Mouse (Mus musculus): ENCODE results near the gene Gramd4. TPM values are rescaled to one million over a fixed set of nuclear protein-coding genes. Genes with fewer than 3 reads are reported as not detected.
A peak's percentile ranks its signal among the peaks of the same experiment; 100 is the strongest.
"Not testable (repeated sequence)": the region's sequence is repeated elsewhere in the genome, so short reads cannot be mapped to it uniquely, and the experiment has no call there.

Gene Gramd4
- total RNA-seq, 2 experiments from 2014 or later, result 30.4 to 34.7 TPM

GRCm38 (mm10) chr15:86134941-86135783, 77.7 kb downstream of the Gramd4 start:
- intact Hi-C loops (cut with DNase I), result loop anchor here (2.0 to 10.0 kb wide), 3 partner anchors 80 to 420 kb away; no protein-coding TSS in a partner anchor
- DNase-seq (ENCODE audit: low spot score), result peak; percentile 62

DNA sequence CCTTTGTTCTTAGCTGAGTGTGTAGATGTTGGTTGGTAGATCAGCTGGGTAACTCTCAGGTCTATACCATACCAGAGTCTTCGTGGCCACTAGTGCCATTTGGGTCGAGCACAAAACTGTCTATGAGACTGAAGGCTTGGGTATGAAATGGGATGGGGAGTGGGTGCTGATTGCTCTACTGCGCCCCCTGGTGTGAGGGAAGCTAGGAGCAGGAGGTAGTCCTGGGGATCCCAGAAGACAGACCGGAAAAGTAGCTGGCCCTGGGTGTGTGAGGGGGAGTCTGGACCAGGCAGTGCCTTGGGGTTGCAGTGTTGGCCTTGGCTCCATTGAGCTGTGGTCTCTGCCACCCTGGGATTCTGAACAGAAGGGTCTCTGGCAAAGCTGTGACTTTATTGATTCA, 80.1 kb downstream of the Gramd4 start:
- intact Hi-C loops (cut with DNase I), result loop anchor here (10.0 kb wide), 1 partner anchor 423 kb away; no protein-coding TSS in a partner anchor
- no peak for DNase-seq (ENCODE audit: low spot score)

DNA sequence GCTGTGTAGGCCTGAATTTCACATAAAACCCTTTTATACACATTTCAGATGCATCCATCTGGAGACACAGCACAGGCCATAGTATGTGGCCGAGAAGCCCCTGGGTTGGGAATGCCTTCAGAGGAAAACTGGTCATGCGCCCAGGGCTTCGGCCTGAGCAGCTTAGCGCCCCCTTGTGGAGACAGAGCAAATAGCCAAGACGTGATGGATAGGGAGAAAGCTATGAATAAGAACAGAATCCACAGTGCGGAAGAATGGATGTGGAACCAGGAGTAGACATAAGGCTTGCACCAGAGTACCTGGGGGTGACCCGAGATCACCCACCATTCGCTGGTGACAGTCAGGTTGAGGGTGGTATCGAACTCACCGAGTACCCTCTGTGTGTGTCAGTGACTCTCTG, 82.8 kb downstream of the Gramd4 start:
- intact Hi-C loops (cut with DNase I), result loop anchor here (5.0 kb wide), 2 partner anchors 42 to 92 kb away; no protein-coding TSS in a partner anchor
- DNase-seq (ENCODE audit: low spot score), result no peak

DNA sequence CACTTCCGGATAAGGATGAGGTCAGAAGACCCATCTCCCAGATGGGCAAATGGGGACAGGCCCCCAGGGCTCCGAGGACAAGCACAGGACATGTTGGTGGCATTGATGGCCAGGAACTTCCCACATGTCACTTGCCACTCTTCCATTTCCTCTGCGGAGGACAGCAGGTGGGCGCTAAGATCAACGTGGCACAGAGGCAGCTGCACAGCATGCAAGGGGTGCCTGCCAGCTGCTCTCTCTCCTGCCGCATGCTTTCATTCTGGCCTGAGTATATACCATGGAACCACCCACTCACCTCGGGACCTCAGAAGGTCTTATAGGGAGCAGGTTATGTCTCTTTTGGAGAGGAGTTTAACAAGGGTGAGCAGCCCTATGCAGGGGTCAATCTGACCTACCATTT, 87.1 kb downstream of the Gramd4 start:
- intact Hi-C loops (cut with DNase I), result loop anchor here (5.0 kb wide), 2 partner anchors 38 to 88 kb away; no protein-coding TSS in a partner anchor
- DNase-seq (ENCODE audit: low spot score), result no peak

DNA sequence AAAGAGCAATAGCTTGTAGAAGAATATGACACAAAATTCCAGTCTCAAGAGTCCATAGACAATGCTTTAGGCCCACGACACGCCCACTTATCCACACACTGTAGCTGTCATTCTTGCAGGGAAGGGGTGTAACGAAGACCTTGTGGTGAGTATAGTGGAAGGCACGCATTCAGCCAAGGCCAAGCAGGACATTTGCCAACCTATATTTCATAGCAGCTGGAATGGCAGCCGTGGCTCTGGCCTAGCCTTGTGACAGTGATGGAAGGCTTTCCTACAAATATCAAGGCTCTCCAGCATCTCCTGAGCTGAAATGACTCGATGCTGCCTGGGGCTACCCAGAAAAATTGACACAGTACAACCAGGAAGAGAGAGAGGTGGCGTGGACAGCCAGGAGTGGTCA, 87.6 kb downstream of the Gramd4 start:
- no peak for DNase-seq (ENCODE audit: low spot score)

GRCm38 (mm10) chr15:86146922-86147321, 89.4 kb downstream of the Gramd4 start:
- intact Hi-C loops (cut with DNase I), result no loop called here
- DNase-seq (ENCODE audit: low spot score), result no peak

More for the DNA sequence above, 87.6 kb downstream of the Gramd4 start:
- intact Hi-C loops (cut with DNase I), result no loop called here

DNA sequence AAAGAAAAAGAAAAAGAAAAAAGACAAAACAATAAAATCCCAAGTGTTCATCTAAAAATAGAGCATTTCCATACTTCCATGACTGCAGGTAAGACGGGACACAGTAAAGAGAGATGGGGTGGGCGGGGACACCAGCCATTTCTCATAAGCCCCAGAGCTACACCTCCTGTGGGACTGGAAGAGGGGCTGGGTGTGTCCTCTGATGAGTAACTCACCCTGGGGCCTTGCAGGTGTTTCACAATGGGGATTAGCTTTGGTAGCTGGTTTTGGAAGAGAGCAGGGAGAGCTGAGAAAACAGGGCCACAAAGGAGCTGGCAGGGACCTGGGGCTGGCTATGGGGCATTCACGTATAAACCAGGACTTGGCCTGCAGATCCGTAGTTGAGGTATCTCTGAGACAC, 93.1 kb downstream of the Gramd4 start:
- DNase-seq (ENCODE audit: low spot score), result no peak
- intact Hi-C loops (cut with DNase I), result loop anchor here (10.0 kb wide), 1 partner anchor 54 kb away; no protein-coding TSS in a partner anchor

GRCm38 (mm10) chr15:86153481-86153960, 96.0 kb downstream of the Gramd4 start:
- no peak for DNase-seq (ENCODE audit: low spot score)
- intact Hi-C loops (cut with DNase I), result loop anchor here (10.0 kb wide), 1 partner anchor 51 kb away; no protein-coding TSS in a partner anchor

DNA sequence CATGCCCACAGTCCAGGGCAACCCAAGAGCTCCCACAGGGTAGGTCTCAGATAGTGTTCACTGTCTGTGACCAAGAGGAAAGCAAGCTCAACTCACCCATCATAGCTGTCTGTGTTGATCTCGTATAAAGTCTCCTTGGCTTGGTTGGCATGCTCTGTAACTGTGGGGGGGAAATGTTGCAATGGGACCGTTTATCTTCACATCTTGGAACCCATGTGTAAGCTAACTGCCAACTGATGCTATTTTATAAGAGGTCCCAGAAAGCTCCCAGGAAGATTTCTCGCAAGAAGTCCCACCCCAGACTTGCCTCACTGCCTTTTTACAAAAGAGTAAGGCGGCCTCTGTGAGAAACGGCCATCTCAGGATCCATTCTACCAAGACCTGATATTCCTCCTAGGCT, 99.0 kb downstream of the Gramd4 start:
- intact Hi-C loops (cut with DNase I), result loop anchor here (10.0 kb wide), 1 partner anchor 48 kb away; no protein-coding TSS in a partner anchor

GRCm38 (mm10) chr15:86159093-86159492, 101.6 kb downstream of the Gramd4 start:
- no peak for DNase-seq (ENCODE audit: low spot score)
- intact Hi-C loops (cut with DNase I), result loop anchor here (10.0 kb wide), 1 partner anchor 46 kb away; no protein-coding TSS in a partner anchor

More for the DNA sequence above, 99.0 kb downstream of the Gramd4 start:
- DNase-seq (ENCODE audit: low spot score), result no peak

- intact Hi-C loops (cut with DNase I), result loop anchor here (10.0 kb wide), 2 partner anchors 45 to 965 kb away; no protein-coding TSS in a partner anchor
- DNase-seq (ENCODE audit: low spot score), result no peak
Measured at GRCm38 (mm10) chr15:86159719-86160118, 102.2 kb downstream of the Gramd4 start.

GRCm38 (mm10) chr15:86160906-86161305, 103.4 kb downstream of the Gramd4 start:
- intact Hi-C loops (cut with DNase I), result loop anchor here (10.0 kb wide), 1 partner anchor 964 kb away; no protein-coding TSS in a partner anchor

DNA sequence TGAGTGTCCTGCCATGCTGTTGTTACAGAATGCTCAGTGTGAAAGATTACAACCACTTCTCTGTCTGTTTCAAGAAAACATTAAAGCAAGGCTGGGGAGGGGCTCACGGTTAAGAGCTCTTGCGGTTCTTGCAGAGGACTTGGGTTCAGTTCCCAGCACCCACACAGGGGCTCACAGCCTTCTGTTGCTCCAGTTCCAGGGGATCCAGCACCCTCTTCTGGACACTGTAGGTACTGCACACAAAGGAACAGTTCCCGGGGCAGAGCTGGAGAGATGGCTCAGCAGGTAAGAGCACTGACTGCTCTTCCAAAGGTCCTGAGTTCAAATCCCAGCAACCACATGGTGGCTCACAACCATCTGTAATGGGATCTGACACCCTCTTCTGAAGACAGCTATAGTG, 104.3 kb downstream of the Gramd4 start:
- intact Hi-C loops (cut with DNase I), result loop anchor here (10.0 kb wide), 1 partner anchor 963 kb away; no protein-coding TSS in a partner anchor

More at GRCm38 (mm10) chr15:86160906-86161305, 103.4 kb downstream of the Gramd4 start:
- DNase-seq (ENCODE audit: low spot score), result no peak

GRCm38 (mm10) chr15:86164718-86165345, 107.3 kb downstream of the Gramd4 start:
- intact Hi-C loops (cut with DNase I), result loop anchor here (10.0 kb wide), 1 partner anchor 960 kb away; no protein-coding TSS in a partner anchor
- DNase-seq (ENCODE audit: low spot score), result no peak

More for the DNA sequence above, 104.3 kb downstream of the Gramd4 start:
- DNase-seq (ENCODE audit: low spot score), result not testable (repeated sequence)

- intact Hi-C loops (cut with DNase I), result loop anchor here (10.0 kb wide), 1 partner anchor 959 kb away; no protein-coding TSS in a partner anchor
- DNase-seq (ENCODE audit: low spot score), result no peak
Measured at GRCm38 (mm10) chr15:86165811-86166590, 108.5 kb downstream of the Gramd4 start.

DNA sequence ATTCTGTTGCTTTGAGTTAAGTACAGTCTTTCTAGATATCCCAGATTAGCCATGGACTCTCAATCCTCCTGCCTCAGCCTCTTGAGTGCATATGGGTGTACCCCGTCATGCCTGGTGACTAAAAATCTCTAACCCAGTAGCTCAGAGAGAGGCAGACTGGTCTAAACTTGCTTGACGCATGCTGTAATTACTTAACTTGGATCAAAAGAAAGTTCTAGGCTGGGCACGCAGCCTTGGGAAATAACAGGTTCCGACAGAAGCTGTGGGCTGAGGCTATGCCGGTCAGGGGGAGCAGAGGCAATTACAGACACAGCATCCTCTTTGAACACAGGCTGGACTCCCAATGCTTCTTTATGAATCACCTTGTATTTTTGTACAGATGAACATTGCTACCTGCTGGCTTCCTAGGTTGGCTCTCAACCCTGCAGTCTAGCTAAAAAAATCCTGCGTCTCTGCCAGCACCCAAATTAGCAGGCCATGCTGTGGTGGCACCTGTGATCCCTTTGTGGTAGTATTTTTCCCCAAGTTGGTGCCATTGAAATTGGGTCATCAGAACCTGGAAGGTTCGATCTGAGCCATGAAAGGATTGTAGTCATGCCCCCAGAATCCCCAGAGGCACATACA, 109.6 kb downstream of the Gramd4 start:
- intact Hi-C loops (cut with DNase I), result loop anchor here (10.0 kb wide), 1 partner anchor 958 kb away; no protein-coding TSS in a partner anchor
- no peak for DNase-seq (ENCODE audit: low spot score)

DNA sequence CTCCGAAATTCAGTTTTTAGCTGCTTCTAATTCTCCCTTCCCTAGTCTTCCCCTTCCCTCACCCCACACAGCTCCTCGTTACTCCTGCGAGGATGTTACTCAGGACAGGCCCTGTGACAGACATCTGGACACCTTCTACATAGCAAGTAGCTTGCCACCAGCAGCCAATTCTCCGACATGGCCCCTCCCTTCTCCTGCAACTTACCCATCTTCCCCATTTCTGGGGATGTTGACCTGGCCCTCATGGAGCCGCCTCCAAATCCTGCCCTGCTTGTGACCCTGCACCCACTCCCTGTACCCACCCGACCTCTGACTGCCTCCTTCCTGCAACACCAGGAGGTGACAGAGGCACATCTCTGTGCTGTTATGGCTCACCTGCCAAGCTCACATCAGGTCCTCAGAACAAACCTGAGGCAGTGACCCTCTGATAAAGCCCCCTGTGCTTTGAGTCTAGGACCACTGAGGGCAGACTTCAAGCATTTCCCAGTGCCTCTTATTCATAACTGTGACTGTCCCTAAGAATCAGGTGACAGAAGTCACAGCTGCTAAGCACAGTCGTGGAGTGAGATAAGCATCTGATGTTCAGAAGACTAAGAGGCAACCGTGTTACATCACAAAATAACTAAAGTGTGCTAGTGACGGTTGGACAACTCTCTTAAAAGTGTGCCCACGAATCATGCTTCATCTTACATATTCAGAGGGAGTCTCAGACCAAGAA, 110.5 kb downstream of the Gramd4 start:
- intact Hi-C loops (cut with DNase I), result loop anchor here (10.0 kb wide), 1 partner anchor 957 kb away; no protein-coding TSS in a partner anchor
- DNase-seq (ENCODE audit: low spot score), result no peak

GRCm38 (mm10) chr15:86168505-86168867, 111.0 kb downstream of the Gramd4 start:
- DNase-seq (ENCODE audit: low spot score), result no peak
- intact Hi-C loops (cut with DNase I), result loop anchor here (10.0 kb wide), 1 partner anchor 956 kb away; no protein-coding TSS in a partner anchor

Measured in heart, postnatal 25 days (tissue).